Mouse (Mus musculus) ES-CJ7 (cell line): ENCODE data around the gene Krt1.

Experiments used
- DNase-seq: peaks from one replicate; pipeline ENCODE4 v3.0.0; 2011; ENCODE audit warnings: low read depth, low spot score

The Krt1 gene

GRCm38 (mm10) chr15:101803052-101803822 is 47.4 kb downstream of the Krt1 start:
- DNase-seq, result no peak

GRCm38 (mm10) chr15:101802296-101802835 is 48.2 kb downstream of the Krt1 start, which contains the start of gene Krt73:
Krt73 (minus strand) TSS chr15:101802346.
- DNase-seq, result no peak
